Comparison of ENCODE assay signal across 24 mouse cellular contexts in the genomic region with DNA sequence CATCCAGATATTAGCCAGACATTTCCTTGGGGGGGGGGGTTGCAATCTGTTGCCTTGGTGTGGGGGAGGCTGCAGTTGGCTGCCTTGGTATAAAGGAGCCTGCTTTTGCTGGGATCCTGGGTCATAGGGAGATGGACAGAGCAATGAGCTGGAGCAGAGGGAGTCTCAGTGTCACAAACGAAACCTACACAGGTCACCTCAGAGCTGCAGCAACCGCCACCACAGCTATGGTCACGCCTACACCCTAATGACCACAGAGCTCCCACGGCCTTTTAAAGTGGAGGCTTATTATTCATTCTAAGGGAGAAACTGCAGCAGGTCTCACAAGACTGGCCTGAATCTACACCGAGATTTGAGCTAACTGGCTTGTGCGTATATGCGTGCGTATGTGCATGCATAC. TPM values are rescaled to one million over a fixed set of nuclear protein-coding genes. Genes with fewer than 3 reads are reported as not detected.
"Had no signal": no experiment of that assay in that cellular context is flagged by ENCODE, and none has a peak within 500 bp of the region (broad histone marks: within the 10 kb centered on the region; RNA-seq: fewer than 3 reads in every experiment).

No protein-coding gene starts in this region.

- H3K4me1 ChIP-seq: lung, embryonic 15.5 days; midbrain, embryonic 13.5 days; midbrain, embryonic 15.5 days; neural tube, embryonic 15.5 days had no signal

- ATAC-seq: lung, postnatal 0 days; midbrain, embryonic 13.5 days; midbrain, embryonic 15.5 days had no signal

- DNase-seq: lung, adult 2 months; lung, postnatal 14 days; lung, postnatal 36 days; retina, postnatal 1 day; right cerebral cortex, adult 18-20 months; right cerebral cortex, postnatal 25 days; right cerebral cortex, postnatal 4 days; spleen, adult 18-20 months; thymus, adult 18-20 months; thymus, postnatal 25 days; thymus, postnatal 4 days had no signal

- H3K9me3 ChIP-seq: lung, embryonic 15.5 days; megakaryocyte, embryonic 14.5 days; midbrain, embryonic 13.5 days; midbrain, embryonic 15.5 days; neural tube, embryonic 13.5 days; neural tube, embryonic 15.5 days had no signal

- H3K36me3 ChIP-seq: lung, embryonic 15.5 days; midbrain, embryonic 13.5 days; midbrain, embryonic 15.5 days; neural tube, embryonic 13.5 days; neural tube, embryonic 15.5 days had no signal

- H3K27ac ChIP-seq: lung, embryonic 15.5 days; macrophage; midbrain, embryonic 13.5 days; midbrain, embryonic 15.5 days; neural tube, embryonic 13.5 days; neural tube, embryonic 15.5 days had no signal

- H3K4me2 ChIP-seq: lung, embryonic 15.5 days; midbrain, embryonic 11.5 days; midbrain, embryonic 13.5 days; midbrain, embryonic 15.5 days; neural tube, embryonic 13.5 days; neural tube, embryonic 15.5 days had no signal

- H3K9ac ChIP-seq: lung, embryonic 15.5 days; midbrain, embryonic 13.5 days; midbrain, embryonic 15.5 days; neural tube, embryonic 13.5 days; neural tube, embryonic 15.5 days had no signal

- H3K4me3 ChIP-seq: lung, embryonic 15.5 days; megakaryocyte, embryonic 14.5 days; midbrain, embryonic 13.5 days; midbrain, embryonic 15.5 days; neural tube, embryonic 13.5 days; neural tube, embryonic 15.5 days had no signal

- H3K27me3 ChIP-seq: lung, embryonic 15.5 days; midbrain, embryonic 13.5 days; midbrain, embryonic 15.5 days; neural tube, embryonic 13.5 days; neural tube, embryonic 15.5 days had no signal

RNA-seq across cellular contexts. Expression of a gene that starts 7.0 kb away (rescaled TPM):
- polyA plus RNA-seq: lung, postnatal 0 days; macrophage; midbrain, embryonic 13.5 days; neural tube, embryonic 11.5 days; neural tube, embryonic 13.5 days; small intestine, adult 2 months had no signal

RNA-seq across cellular contexts. Expression of a gene that starts 15.8 kb away (rescaled TPM):
- polyA plus RNA-seq: midbrain, embryonic 11.5 days; midbrain, embryonic 15.5 days; midbrain, postnatal 0 days; neural tube, embryonic 13.5 days; neural tube, embryonic 15.5 days had no signal

RNA-seq across cellular contexts. Expression of a gene that starts 26.7 kb away (rescaled TPM):
- polyA plus RNA-seq: lung, adult 2 months; lung, embryonic 15.5 days; lung, postnatal 0 days; macrophage; midbrain, embryonic 11.5 days; midbrain, embryonic 13.5 days; midbrain, embryonic 15.5 days; midbrain, postnatal 0 days; neural tube, embryonic 11.5 days; neural tube, embryonic 13.5 days; neural tube, embryonic 15.5 days; urinary bladder, adult 2 months had no signal

RNA-seq across cellular contexts. Expression of a gene that starts 47.7 kb away (rescaled TPM):
- polyA plus RNA-seq: lung, embryonic 15.5 days; macrophage; midbrain, embryonic 11.5 days; midbrain, embryonic 13.5 days; midbrain, embryonic 15.5 days; midbrain, postnatal 0 days; neural tube, embryonic 11.5 days; neural tube, embryonic 13.5 days; neural tube, embryonic 15.5 days had no signal
